Mouse (Mus musculus): ENCODE measurements at regions not wholly inside any gene's neighbourhood (a gene's known extent, or its start where the extent isn't known, plus 50 kb on each side); places are given as distances from the start of the nearest gene placed in this dataset.

DNA sequence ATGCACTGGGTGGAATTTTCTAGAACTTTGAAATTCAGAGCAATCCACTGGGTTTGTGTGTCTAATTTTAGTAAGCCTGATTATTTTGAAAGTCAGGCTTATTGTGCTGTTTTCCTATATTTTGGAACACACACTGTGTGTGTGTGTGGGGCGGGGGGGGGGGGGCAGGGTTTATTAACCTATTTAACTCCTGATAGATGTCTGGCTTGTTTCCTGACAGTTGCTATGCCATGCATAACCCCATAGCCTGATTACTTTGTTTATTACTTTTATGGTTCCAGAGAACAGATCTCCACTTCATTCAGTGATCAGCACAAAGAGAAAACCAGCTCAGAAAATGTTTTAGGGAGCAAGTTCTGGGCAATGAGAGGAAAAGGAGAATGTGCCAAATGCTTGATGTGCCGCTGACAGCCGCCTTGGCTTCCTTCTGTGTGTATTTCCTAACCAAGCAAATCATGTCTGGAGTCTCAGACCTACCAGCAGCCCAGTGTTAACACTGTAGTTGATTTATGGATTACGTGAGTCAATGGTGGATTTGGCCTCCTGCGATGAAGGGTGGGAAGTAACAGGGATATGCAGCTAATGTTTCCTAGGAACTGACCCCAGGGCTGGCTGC lies 274.9 kb downstream of the Myh15 start:
- ATAC-seq (ENCODE audit: insufficient read depth, low read depth), result no peak
- WGBS, result 57% methylated on average over 5 of the region's 5 CpGs
- no peak overlapping the region for H3K4me3 ChIP-seq (ENCODE audit: low read depth, low read length)
- TF ChIP-seq EP300 (IDR thresholded peaks at IDR 0.05; ENCODE audit: low read depth) (no peak), CTCF (IDR thresholded peaks at IDR 0.05; ENCODE audit: low read depth) (no peak)
- H3K9ac ChIP-seq (replicated peaks; ENCODE audit: low read depth, low read length), result no peak overlapping the region
- H3K9me3 ChIP-seq (replicated peaks; ENCODE audit: control insufficient read depth, low read length), result no peaks in the 10 kb centered on the region
- H3K36me3 ChIP-seq (replicated peaks; ENCODE audit: control insufficient read depth, insufficient read depth, low read length), result no peaks in the 10 kb centered on the region
- no peaks in the 10 kb centered on the region for H3K4me1 ChIP-seq (ENCODE audit: control insufficient read depth, insufficient read depth)
- no peaks in the 10 kb centered on the region for H3K27me3 ChIP-seq (ENCODE audit: control insufficient read depth, insufficient read depth, low read length)
- DNase-seq (ENCODE audit: low spot score), result no peak
- no peak overlapping the region for H3K27ac ChIP-seq (ENCODE audit: low read depth)
- H3K4me2 ChIP-seq (ENCODE audit: low read depth, low read length), result no peak overlapping the region

GRCm38 (mm10) chr16:49335916-49336315 lies 278.6 kb downstream of the Myh15 start:
- no peak for ATAC-seq (ENCODE audit: insufficient read depth, low read depth)
- Histone ChIP-seq H3K27ac (ENCODE audit: low read depth) (no peak overlapping the region), H3K9ac (replicated peaks; ENCODE audit: low read depth, low read length) (no peak overlapping the region), H3K4me2 (ENCODE audit: low read depth, low read length) (no peak overlapping the region), H3K36me3 (replicated peaks; ENCODE audit: control insufficient read depth, insufficient read depth, low read length) (no peaks in the 10 kb centered on the region), H3K27me3 (ENCODE audit: control insufficient read depth, insufficient read depth, low read length) (no peaks in the 10 kb centered on the region), H3K9me3 (replicated peaks; ENCODE audit: control insufficient read depth, low read length) (no peaks in the 10 kb centered on the region), H3K4me3 (ENCODE audit: low read depth, low read length) (no peak overlapping the region), H3K4me1 (ENCODE audit: control insufficient read depth, insufficient read depth) (no peaks in the 10 kb centered on the region)
- no peak for DNase-seq (ENCODE audit: low spot score)
- TF ChIP-seq EP300 (IDR thresholded peaks at IDR 0.05; ENCODE audit: low read depth) (no peak), CTCF (IDR thresholded peaks at IDR 0.05; ENCODE audit: low read depth) (no peak)
- WGBS, result 18% methylated on average over 2 of the region's 2 CpGs

DNA sequence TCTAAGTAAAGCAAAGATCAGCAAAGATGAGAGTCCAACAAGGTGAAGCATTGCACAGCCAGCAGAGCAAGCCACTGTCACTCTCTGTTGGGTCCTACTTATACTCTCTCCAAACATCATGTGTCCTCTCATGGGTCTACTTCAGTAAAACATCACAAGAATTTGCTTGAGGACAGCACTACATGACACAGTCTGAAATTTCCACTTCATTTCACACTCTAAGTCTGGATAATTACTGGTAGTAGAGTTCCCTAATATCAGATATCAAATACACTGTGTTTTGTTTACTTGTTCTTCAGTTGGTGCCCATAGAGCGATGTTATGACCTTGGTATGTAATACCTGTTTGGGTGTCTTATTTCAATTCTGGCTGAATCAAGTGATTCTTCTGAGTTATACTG lies 280.7 kb downstream of the Myh15 start:
- TF ChIP-seq EP300 (IDR thresholded peaks at IDR 0.05; ENCODE audit: low read depth) (no peak), CTCF (IDR thresholded peaks at IDR 0.05; ENCODE audit: low read depth) (no peak)
- WGBS, result 97% methylated on average over 1 of the region's 1 CpGs
- H3K36me3 ChIP-seq (replicated peaks; ENCODE audit: control insufficient read depth, insufficient read depth, low read length), result no peaks in the 10 kb centered on the region

DNA sequence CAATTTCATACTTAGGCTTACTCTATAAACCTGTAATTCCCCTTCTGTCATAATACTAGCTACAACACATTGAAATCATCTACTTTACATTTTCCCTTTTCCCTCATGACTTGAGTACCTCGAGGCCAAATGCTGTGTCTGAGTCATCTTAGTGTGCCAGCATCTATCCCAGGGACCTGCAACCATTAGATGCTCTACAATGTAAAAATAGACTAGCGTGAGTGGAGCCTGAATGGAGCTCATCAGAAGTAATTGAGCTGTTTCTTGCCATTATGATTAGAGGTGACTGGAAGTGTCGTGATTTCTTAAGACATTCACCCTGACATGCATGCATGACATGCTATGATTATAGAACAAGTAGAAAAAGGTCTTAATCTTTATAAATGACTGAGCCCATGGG lies 301.1 kb downstream of the Myh15 start:
- Histone ChIP-seq H3K27me3 (ENCODE audit: control insufficient read depth, insufficient read depth, low read length) (no peaks in the 10 kb centered on the region), H3K36me3 (replicated peaks; ENCODE audit: control insufficient read depth, insufficient read depth, low read length) (no peaks in the 10 kb centered on the region), H3K27ac (ENCODE audit: low read depth) (no peak overlapping the region), H3K4me1 (ENCODE audit: control insufficient read depth, insufficient read depth) (no peaks in the 10 kb centered on the region), H3K9me3 (replicated peaks; ENCODE audit: control insufficient read depth, low read length) (no peaks in the 10 kb centered on the region), H3K9ac (replicated peaks; ENCODE audit: low read depth, low read length) (no peak overlapping the region), H3K4me2 (ENCODE audit: low read depth, low read length) (no peak overlapping the region), H3K4me3 (ENCODE audit: low read depth, low read length) (no peak overlapping the region)
- WGBS, result 68% methylated on average over 3 of the region's 3 CpGs
- ATAC-seq (ENCODE audit: insufficient read depth, low read depth) (no peak), DNase-seq (ENCODE audit: low spot score) (no peak)
- TF ChIP-seq EP300 (IDR thresholded peaks at IDR 0.05; ENCODE audit: low read depth) (no peak), CTCF (IDR thresholded peaks at IDR 0.05; ENCODE audit: low read depth) (no peak)

More for the DNA sequence above, 280.7 kb downstream of the Myh15 start:
- Histone ChIP-seq H3K27me3 (ENCODE audit: control insufficient read depth, insufficient read depth, low read length) (no peaks in the 10 kb centered on the region), H3K4me3 (ENCODE audit: low read depth, low read length) (no peak overlapping the region), H3K9ac (replicated peaks; ENCODE audit: low read depth, low read length) (no peak overlapping the region), H3K4me1 (ENCODE audit: control insufficient read depth, insufficient read depth) (no peaks in the 10 kb centered on the region), H3K27ac (ENCODE audit: low read depth) (no peak overlapping the region), H3K4me2 (ENCODE audit: low read depth, low read length) (no peak overlapping the region), H3K9me3 (replicated peaks; ENCODE audit: control insufficient read depth, low read length) (no peaks in the 10 kb centered on the region)
- ATAC-seq (ENCODE audit: insufficient read depth, low read depth) (no peak), DNase-seq (ENCODE audit: low spot score) (no peak)

GRCm38 (mm10) chr16:49361731-49362130 lies 304.4 kb downstream of the Myh15 start:
- Histone ChIP-seq H3K4me2 (ENCODE audit: low read depth, low read length) (no peak overlapping the region), H3K9ac (replicated peaks; ENCODE audit: low read depth, low read length) (no peak overlapping the region), H3K4me1 (ENCODE audit: control insufficient read depth, insufficient read depth) (no peaks in the 10 kb centered on the region), H3K27me3 (ENCODE audit: control insufficient read depth, insufficient read depth, low read length) (no peaks in the 10 kb centered on the region), H3K36me3 (replicated peaks; ENCODE audit: control insufficient read depth, insufficient read depth, low read length) (no peaks in the 10 kb centered on the region), H3K4me3 (ENCODE audit: low read depth, low read length) (no peak overlapping the region), H3K9me3 (replicated peaks; ENCODE audit: control insufficient read depth, low read length) (no peaks in the 10 kb centered on the region), H3K27ac (ENCODE audit: low read depth) (no peak overlapping the region)
- TF ChIP-seq EP300 (IDR thresholded peaks at IDR 0.05; ENCODE audit: low read depth) (no peak), CTCF (IDR thresholded peaks at IDR 0.05; ENCODE audit: low read depth) (no peak)
- no peak for DNase-seq (ENCODE audit: low spot score)
- WGBS, result 72% methylated on average over 1 of the region's 1 CpGs
- no peak for ATAC-seq (ENCODE audit: insufficient read depth, low read depth)

DNA sequence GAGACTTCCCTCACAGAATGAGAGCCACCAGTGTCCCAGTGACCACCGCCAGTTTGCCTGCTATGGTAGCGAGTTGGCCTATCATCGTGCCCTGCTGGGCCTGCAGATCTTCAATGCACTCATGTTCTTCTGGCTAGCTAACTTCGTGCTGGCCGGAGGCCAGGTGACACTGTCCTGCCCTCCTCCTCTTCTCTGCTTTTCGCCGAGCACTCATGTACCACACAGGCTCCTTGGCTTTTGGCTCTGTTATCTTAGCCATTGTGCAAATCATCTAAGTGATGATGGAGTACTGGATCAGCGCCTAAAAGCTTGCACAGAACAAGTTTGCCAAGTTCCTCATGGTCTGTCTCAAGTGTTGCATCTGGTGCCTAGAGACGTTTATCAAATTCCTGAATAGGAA lies 312.2 kb downstream of the Myh15 start:
- ATAC-seq (ENCODE audit: insufficient read depth, low read depth), result peak; percentile 84
- no peak overlapping the region for H3K4me2 ChIP-seq (ENCODE audit: low read depth, low read length)
- TF ChIP-seq EP300 (IDR thresholded peaks at IDR 0.05; ENCODE audit: low read depth) (no peak), CTCF (IDR thresholded peaks at IDR 0.05; ENCODE audit: low read depth) (no peak)
- no peak overlapping the region for H3K27ac ChIP-seq (ENCODE audit: low read depth)
- no peaks in the 10 kb centered on the region for H3K36me3 ChIP-seq (replicated peaks; ENCODE audit: control insufficient read depth, insufficient read depth, low read length)
- no peak overlapping the region for H3K9ac ChIP-seq (replicated peaks; ENCODE audit: low read depth, low read length)
- no peaks in the 10 kb centered on the region for H3K27me3 ChIP-seq (ENCODE audit: control insufficient read depth, insufficient read depth, low read length)
- 25% methylated on average over 9 of the region's 9 CpGs for WGBS
- no peak overlapping the region for H3K4me3 ChIP-seq (ENCODE audit: low read depth, low read length)
- peaks cover 8% of the 10 kb centered on the region; the same call in 1 of the 2 replicates for H3K4me1 ChIP-seq (ENCODE audit: control insufficient read depth, insufficient read depth)
- H3K9me3 ChIP-seq (replicated peaks; ENCODE audit: control insufficient read depth, low read length), result no peaks in the 10 kb centered on the region
- DNase-seq (ENCODE audit: low spot score), result peak; percentile 26
